Mouse (Mus musculus) thymus, postnatal 4 days (tissue): Measurements from ENCODE around the gene Polr1a.
"Not testable (repeated sequence)": the region's sequence is repeated elsewhere in the genome, so short reads cannot be mapped to it uniquely, and the experiment has no call there.

Source experiments
- DNase-seq: peaks from one replicate; pipeline ENCODE4 v3.0.0; 2021

Polr1a gene

DNA sequence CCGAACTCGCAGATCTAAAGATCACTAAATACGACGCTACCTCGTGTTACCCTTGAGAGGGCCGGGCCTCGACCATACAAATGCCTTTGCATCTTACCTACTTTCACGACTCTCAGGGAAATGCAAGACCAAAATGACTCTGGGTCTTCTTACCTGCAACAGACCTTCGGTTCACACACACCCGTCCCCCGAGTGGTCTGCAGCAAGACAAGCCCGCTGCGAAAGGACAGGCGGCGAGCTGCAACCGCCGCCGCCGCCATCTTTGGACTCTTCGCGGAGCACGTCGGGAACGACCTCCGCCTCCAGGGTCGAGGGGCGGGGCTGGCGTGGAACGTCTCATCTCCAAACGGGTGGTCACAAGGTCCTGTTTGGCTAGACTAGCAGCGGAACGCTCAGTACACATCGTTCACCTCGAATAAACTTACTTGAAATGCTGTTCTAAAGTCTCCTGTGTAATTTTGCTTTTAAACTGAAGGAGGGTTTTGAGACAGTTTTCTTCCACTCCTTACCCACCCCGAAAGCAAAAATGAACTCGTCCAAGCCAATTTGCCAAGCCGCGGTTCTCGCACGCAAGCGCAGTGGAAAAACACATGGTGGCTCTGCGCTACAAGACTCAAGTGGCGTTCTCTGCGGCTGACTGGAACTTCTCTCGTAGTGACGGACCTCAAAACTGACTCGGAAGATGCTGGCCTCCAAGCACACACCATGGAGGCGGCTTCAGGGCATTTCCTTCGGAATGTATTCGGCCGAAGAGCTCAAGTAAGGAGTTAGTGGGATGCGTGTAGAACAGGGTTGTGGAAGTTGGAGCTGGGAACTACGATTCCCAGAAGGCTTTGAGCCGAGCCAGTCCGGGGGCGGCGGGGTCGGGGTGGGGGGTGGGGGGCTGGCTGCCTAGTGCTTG is at the start of gene Polr1a, which contains the start of gene Ptcd3:
Gene Polr1a (plus strand): TSS at position 573 of the 901 bp plus-strand sequence.
Gene Ptcd3 (minus strand): TSS at position 270 of the 901 bp plus-strand sequence.
- peak; percentile 96 for DNase-seq

DNA sequence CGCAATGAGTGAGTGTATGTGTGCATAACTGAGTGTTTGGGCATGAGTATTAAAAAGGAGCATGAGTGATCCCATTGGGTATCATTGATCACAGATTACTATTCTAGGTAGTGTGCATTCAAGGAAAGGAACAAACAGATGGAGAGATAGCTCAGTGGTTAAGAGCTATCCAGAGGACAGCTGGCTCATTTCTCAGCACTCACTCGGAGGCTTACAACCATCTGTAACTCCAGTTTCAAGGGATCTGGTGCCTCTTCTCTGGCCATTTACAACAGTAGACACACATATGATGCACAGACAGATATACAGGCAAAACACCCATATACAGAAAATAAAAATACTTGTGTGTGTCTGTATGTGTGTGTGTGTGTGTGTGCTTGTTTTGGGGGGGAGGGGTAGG is 41.1 kb upstream of the Polr1a start:
- no peak for DNase-seq

GRCm38 (mm10) chr6:71868809-71869208 is 40.0 kb upstream of the Polr1a start:
- peak; percentile 28 for DNase-seq

- DNase-seq, result peak; percentile 54
These were observed 37.5 kb upstream of the Polr1a start for GRCm38 (mm10) chr6:71871396-71871795.

GRCm38 (mm10) chr6:71877965-71878760 is 30.7 kb upstream of the Polr1a start:
- DNase-seq, result no peak

GRCm38 (mm10) chr6:71893263-71893662 is 15.6 kb upstream of the Polr1a start:
- no peak for DNase-seq

DNA sequence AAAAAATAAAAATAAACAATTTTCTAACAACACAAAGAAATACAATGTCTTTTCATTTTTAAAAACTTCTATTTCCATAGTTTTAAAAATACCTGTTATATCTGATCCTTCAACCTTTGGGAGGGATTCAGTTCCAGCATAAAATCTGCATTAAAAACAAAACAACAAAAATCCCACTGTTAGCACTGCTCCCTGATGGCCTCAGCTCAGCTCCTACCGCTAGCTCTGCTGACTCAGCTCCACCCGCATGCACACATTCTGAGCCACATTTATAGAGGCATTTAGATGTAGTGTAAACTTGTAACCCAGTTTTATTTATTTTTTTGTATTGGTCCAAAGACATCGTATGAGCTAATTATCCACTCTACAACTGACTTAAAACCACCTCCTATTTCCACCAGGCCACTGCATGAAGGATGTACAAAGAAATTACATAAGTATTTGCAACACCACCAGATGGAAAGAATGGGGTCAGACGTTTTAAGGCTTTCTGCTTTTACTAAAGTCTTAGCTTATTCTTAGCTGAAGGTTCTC is 1.1 kb upstream of the Polr1a start:
- DNase-seq, result no peak

- DNase-seq, result no peak
These were observed 531 bp downstream of the Polr1a start for GRCm38 (mm10) chr6:71909384-71909783.

GRCm38 (mm10) chr6:71909840-71910239 is 987 bp downstream of the Polr1a start:
- no peak for DNase-seq

DNA sequence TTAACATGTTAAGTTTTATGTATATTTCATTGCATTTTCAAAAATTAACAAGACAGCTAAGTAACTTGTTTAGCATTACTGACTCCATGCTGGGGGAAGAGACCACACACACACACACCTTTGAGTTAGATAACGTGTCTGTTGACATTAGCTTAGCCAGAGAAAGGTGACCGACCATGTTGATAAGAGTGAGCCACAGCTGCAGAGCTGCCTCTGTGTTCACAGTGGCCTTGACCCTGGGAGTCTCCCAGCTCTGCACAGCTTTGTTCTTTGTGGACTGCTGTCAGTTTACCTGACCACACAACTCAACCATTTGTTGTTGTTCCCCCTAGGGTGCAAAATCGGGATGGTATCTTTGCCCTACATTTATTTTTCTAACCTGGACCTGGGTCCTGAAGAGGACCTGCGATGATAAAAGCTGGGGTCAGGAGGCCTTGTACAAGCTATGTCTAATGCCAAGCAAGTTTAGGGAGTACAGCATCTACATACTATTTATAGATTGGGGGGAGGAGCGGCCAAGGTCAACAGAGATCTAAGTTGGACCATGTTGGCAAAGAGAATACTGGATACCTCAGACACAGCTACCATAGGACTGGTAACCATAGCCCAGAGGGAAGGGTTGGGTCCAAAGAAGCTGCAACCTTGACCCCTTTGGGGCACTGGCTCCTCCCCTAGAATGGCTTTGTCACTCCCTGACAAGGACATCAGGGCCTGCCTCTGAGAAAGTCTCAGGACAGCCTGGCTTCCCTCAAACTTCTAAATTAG is 3.0 kb downstream of the Polr1a start:
- no peak for DNase-seq

- peak; percentile 23 for DNase-seq
These were observed 11.9 kb downstream of the Polr1a start for GRCm38 (mm10) chr6:71920752-71921151.

DNA sequence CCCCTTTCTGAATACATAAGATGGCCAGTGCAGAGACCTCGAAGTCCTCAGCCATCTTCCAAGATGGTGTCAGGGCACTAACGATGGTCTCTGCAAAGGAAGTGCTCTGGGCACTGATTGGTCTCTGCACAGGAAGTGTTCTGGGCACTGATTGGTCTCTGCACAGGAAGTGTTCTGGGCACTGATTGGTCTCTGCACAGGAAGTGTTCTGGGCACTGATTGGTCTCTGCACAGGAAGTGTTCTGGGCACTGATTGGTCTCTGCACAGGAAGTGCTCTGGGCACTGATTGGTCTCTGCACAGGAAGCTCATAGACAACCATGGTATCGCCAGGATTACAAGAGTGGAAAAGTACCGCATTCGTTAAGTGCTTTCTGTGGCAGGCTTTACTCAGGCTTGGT is 16.4 kb downstream of the Polr1a start:
- not testable (repeated sequence) for DNase-seq

DNA sequence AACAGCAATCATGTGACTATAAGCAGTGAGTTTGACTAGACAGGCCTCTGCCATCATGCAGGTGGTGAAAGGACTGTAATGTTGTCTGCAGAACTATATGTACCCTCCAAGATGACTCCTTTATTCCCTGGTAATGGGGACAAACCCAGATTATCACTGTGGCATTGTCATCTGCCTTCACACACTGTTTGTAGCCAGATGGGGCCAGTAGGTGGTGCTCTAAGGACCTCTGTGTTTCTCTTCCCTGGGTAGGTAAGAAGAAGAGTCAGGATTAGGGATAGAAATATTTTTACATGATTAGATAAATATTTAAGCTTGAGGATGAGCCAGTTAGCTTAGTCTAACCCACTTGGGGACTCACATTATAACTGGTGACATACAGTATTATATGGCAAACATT is 19.1 kb downstream of the Polr1a start:
- peak; percentile 58 for DNase-seq

GRCm38 (mm10) chr6:71930053-71930452 is 21.2 kb downstream of the Polr1a start:
- no peak for DNase-seq

DNA sequence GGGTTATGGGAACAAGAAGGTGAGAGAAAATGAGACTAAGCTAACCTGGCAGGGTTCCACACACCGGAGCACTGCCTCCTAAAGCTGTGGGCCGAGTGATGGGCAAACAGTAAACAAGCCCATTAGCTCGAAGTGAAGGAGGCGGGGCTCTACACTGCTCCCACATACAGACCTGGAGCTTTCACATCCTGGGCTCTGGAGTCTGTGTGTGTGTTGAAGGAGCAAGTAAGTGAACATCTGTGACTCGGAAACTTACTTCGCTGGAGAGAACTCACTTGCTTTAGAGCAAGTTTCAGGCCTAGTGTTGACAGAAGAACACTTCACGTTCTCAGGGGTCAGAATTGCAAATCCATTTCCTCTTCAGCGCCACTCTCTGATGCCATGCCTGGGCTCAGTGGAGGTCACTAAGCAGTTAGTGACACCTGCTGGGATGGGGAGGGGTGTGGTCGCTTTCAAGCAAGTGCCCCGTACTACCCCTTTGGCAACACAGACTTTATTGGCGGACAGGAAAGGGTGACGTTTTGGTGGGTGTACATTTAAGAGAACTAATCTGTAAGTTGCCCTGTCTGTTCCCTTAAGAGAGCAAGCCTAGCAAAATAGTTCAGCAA is 22.1 kb downstream of the Polr1a start:
- DNase-seq, result no peak

DNA sequence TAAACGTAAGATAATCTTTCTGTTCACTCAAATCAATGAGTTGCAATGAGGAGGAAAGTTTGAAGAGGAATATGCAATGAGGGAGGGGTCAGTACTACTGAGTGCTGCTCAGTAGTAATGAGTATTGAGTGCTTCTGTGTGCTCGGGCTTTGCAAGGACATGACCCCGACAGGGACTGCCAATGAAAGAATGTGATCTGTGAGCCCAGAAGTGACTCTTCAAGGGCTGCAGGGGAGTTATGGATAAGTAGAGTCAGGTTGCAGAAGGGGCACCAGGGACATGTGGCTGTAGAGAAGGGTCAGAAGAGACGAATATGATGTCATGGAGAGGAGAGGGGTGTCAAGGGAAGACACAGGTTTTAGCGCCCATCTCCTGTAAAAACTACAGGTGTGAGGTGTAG is 23.5 kb downstream of the Polr1a start:
- DNase-seq, result no peak

DNA sequence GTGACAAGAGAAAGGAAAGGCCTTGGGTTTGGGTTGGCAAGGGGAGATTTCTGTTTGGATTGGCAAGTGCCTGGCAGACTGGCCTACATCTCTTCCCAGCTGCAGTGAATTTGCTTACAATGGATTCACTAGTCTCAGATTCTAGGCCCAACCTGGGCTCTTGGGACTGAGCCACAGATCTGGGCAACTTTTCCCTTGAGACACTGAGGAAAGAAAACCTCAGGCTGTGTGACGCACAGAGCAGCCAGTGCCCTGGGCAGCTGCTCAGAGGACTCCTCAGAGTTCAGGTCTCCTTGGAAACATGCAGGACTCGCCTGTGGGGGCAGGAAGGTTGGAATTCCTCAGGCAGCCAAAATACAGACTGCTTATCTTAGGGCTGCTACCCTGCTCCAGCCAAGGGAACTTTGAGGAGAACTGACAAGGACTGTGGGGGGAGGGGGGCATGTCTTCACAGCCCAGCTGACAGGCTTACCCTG is 25.3 kb downstream of the Polr1a start:
- no peak for DNase-seq

- DNase-seq, result no peak
These were observed 26.9 kb downstream of the Polr1a start for GRCm38 (mm10) chr6:71935737-71936136.

GRCm38 (mm10) chr6:71940912-71941311 is 32.1 kb downstream of the Polr1a start:
- no peak for DNase-seq

- no peak for DNase-seq
These were observed 36.2 kb downstream of the Polr1a start for GRCm38 (mm10) chr6:71945101-71945500.

DNA sequence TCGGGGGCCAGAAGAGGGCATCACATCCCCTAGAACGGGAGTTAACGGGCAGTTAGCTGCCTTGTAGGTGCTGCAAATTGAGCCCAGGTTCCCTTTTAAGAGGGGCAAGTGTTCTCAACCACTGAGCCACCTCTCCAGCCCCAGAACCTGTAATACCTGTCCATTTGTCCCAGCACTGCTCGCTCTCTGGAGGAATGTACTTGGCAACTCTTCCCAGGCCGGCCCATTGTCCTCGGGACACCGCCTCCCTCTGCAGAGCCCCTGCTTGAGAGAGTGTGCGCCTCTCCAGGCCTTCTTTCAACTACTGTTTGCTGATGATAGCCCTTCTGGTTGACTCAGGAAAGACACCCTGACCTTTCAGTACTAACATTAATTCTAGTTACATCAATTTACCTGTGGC is 37.3 kb downstream of the Polr1a start:
- DNase-seq, result no peak

- no peak for DNase-seq
These were observed 40.9 kb downstream of the Polr1a start for GRCm38 (mm10) chr6:71949721-71950120.
